7 mouse cellular contexts compared by ENCODE assay signal in genomic region chr11:94392672-94393109, GRCm38 (mm10). TPM values are rescaled to one million over a fixed set of nuclear protein-coding genes. Genes with fewer than 3 reads are reported as not detected.
DNase-seq lines count a peak whose midpoint lies in the region; ATAC-seq and TF ChIP-seq lines count a peak whose summit lies in the region.

Gene Abcc3 (minus strand): TSS chr11:94392997.

- no peak for ATAC-seq in heart, embryonic 12.5 days (ENCODE audit: insufficient number of reproducible peaks, low FRiP score)
- peak; percentile 63; the same call in 1 of the 2 replicates for ATAC-seq in kidney, embryonic 14.5 days (ENCODE audit: low FRiP score, low TSS enrichment)
- ATAC-seq in lung, postnatal 0 days: peak; percentile 80

- H3K9me3 ChIP-seq in heart, embryonic 12.5 days (replicated peaks): no peaks in the 10 kb centered on the region
- H3K9me3 ChIP-seq in kidney, embryonic 14.5 days (ENCODE audit: control insufficient read depth, low read length): no peaks in the 10 kb centered on the region
- H3K9me3 ChIP-seq in lung, postnatal 0 days (ENCODE audit: low read length): no peaks in the 10 kb centered on the region

- H3K36me3 ChIP-seq in heart, embryonic 12.5 days: no peaks in the 10 kb centered on the region
- no peaks in the 10 kb centered on the region for H3K36me3 ChIP-seq in kidney, embryonic 14.5 days (ENCODE audit: control insufficient read depth, insufficient read depth, low read length)
- no peaks in the 10 kb centered on the region for H3K36me3 ChIP-seq in lung, postnatal 0 days (ENCODE audit: insufficient read depth, low read length)

- peaks cover 26% of the 10 kb centered on the region for H3K27me3 ChIP-seq in heart, embryonic 12.5 days (replicated peaks)
- 0 out of 2 replicates have a peak, but pooled peaks cover 5% of the 10 kb centered on the region for H3K27me3 ChIP-seq in kidney, embryonic 14.5 days (ENCODE audit: control insufficient read depth, insufficient read depth, low read length)
- H3K27me3 ChIP-seq in lung, postnatal 0 days (replicated peaks; ENCODE audit: insufficient read depth, low read length): no peaks in the 10 kb centered on the region

- 5% methylated on average over 20 of the region's 20 CpGs for WGBS in heart, embryonic 12.5 days
- WGBS in kidney, embryonic 14.5 days: 4% methylated on average over 20 of the region's 20 CpGs
- 3% methylated on average over 20 of the region's 20 CpGs for WGBS in lung, postnatal 0 days

- no peak within 1 kb of the TSS for H3K27ac ChIP-seq in heart, embryonic 12.5 days (ENCODE audit: poor library complexity, severe bottlenecking)
- H3K27ac ChIP-seq in kidney, embryonic 14.5 days (ENCODE audit: low read depth, low read length): no peak within 1 kb of the TSS
- H3K27ac ChIP-seq in lung, postnatal 0 days (ENCODE audit: low read length): no peak within 1 kb of the TSS

- TF ChIP-seq CTCF in lung, postnatal 0 days (IDR thresholded peaks at IDR 0.05): no peak

- no peak for TF ChIP-seq EP300 in lung, postnatal 0 days (IDR thresholded peaks at IDR 0.05)

- H3K4me1 ChIP-seq in heart, embryonic 12.5 days (replicated peaks): 0 out of 2 replicates have a peak, but pooled peaks cover 8% of the 10 kb centered on the region
- H3K4me1 ChIP-seq in kidney, embryonic 14.5 days (ENCODE audit: control insufficient read depth, insufficient read depth, low read length): 0 out of 2 replicates have a peak, but pooled peaks cover 2% of the 10 kb centered on the region
- H3K4me1 ChIP-seq in lung, postnatal 0 days (ENCODE audit: insufficient read depth, low read depth, low read length): no peaks in the 10 kb centered on the region

- H3K9ac ChIP-seq in heart, embryonic 12.5 days: peak within 1 kb of the TSS; percentile 52
- peak within 1 kb of the TSS; percentile 47; the same call in 1 of the 2 replicates for H3K9ac ChIP-seq in kidney, embryonic 14.5 days (ENCODE audit: low read depth, low read length)
- H3K9ac ChIP-seq in lung, postnatal 0 days (replicated peaks; ENCODE audit: low read depth): peak within 1 kb of the TSS; percentile 43; the same call in 1 of the 2 replicates

- H3K4me2 ChIP-seq in heart, embryonic 12.5 days: peak within 1 kb of the TSS; percentile 70
- H3K4me2 ChIP-seq in kidney, embryonic 14.5 days (replicated peaks; ENCODE audit: low read depth, low read length): peak within 1 kb of the TSS; percentile 56
- peak within 1 kb of the TSS; percentile 66 for H3K4me2 ChIP-seq in lung, postnatal 0 days (replicated peaks; ENCODE audit: low read depth, low read length)

- DNase-seq in WW6 (ENCODE audit: low read depth, low spot score): peak; percentile 22
- DNase-seq in embryo, embryonic 10.5 days (ENCODE audit: low spot score): peak; percentile 27
- peak; percentile 76 for DNase-seq in lung, postnatal 0 days (ENCODE audit: low spot score)
- DNase-seq in ovary, postnatal 10 days (ENCODE audit: low spot score): peak; percentile 29
- no peak for DNase-seq in left cerebral cortex, adult 8-10 months (ENCODE audit: low spot score in 2 of 2)

- peak within 1 kb of the TSS; percentile 43 for H3K4me3 ChIP-seq in heart, embryonic 12.5 days
- H3K4me3 ChIP-seq in kidney, embryonic 14.5 days (ENCODE audit: low read length): peak within 1 kb of the TSS; percentile 35
- peak within 1 kb of the TSS; percentile 30 for H3K4me3 ChIP-seq in lung, postnatal 0 days (ENCODE audit: low read depth, low read length)

RNA-seq across cellular contexts. Expression of gene Abcc3, which starts in this region (rescaled TPM):
- polyA plus RNA-seq in heart, embryonic 12.5 days (2016; fragmentation: Nextera tagmentation; extraction: Ambion mirVana): 0.44 and 0.59 TPM in 2 replicates
- polyA plus RNA-seq in kidney, embryonic 14.5 days (2014; fragmentation: Nextera tagmentation; extraction: Ambion mirVana): 1.1 and 3.9 TPM in 2 replicates
- polyA plus RNA-seq in lung, postnatal 0 days (2015; fragmentation: Nextera tagmentation; extraction: Ambion mirVana): 8.7 and 10.4 TPM in 2 replicates
- total RNA-seq in left cerebral cortex, adult 8-10 months (2022): 1 to 10 TPM; 2.4 to 8.0 (median 3.4) TPM

Comparison
In these comparisons a context has a peak if more than half of its experiments do, and no peak if none do; other contexts are left out.
1. DNase-seq: peak in WW6 (single experiment), embryo, embryonic 10.5 days (single experiment), lung, postnatal 0 days (single experiment) and ovary, postnatal 10 days (single experiment); none in left cerebral cortex, adult 8-10 months (0 of 2).
2. Peak in every context shown above with its lines, with median percentiles within 50 percentile points of each other: H3K4me2 ChIP-seq, H3K4me3 ChIP-seq and H3K9ac ChIP-seq.